Mouse (Mus musculus) G1E (cell line): Measurements from ENCODE around the gene Slc22a12.

Experiments used
- CTCF ChIP-seq: IDR thresholded peaks from 2 replicates; pipeline ENCODE4 v1.5.1; 2012; ENCODE audit warnings: low read depth, low read length, inconsistent platforms, mixed read lengths
- GATA1 ChIP-seq: IDR thresholded peaks from 2 replicates; pipeline ENCODE4 v1.6.1; 2012; ENCODE audit warnings: borderline replicate concordance, low read length, inconsistent platforms, mixed read lengths
- POLR2AphosphoS5 ChIP-seq: IDR thresholded peaks from 2 replicates; pipeline ENCODE4 v1.6.1; 2012; ENCODE audit warnings: low read depth, low read length, inconsistent platforms; ENCODE audit not compliant: insufficient replicate concordance

- TF ChIP-seq CTCF (no peak), POLR2AphosphoS5 (no peak), GATA1 (no peak)
These were observed 14.8 kb downstream of the Slc22a12 start for GRCm38 (mm10) chr19:6527839-6528531.
